Mouse (Mus musculus) liver, adult 2 months (tissue): ENCODE results near the gene Gm37240. TPM values are rescaled to one million over a fixed set of nuclear protein-coding genes. Genes with fewer than 3 reads are reported as not detected.

Experiments used
- DNase-seq: peaks from one replicate; pipeline ENCODE4 v3.0.0-alpha.2; 2011; ENCODE audit warnings: low read depth, low spot score; ENCODE audit errors: extremely low read depth
- H3K27ac ChIP-seq: fragments of 200-500 bp; replicated peaks from 2 replicates; pipeline ENCODE4 v1.5.1; 2012; ENCODE audit warnings: low read depth, mild to moderate bottlenecking, control low read depth, inconsistent platforms, low read length; ENCODE audit not compliant: insufficient read depth
- H3K27me3 ChIP-seq: fragments of 200-500 bp; 2 replicates; pipeline ENCODE4 v1.6.1; 2012; ENCODE audit warnings: mild to moderate bottlenecking, moderate library complexity, low read length, inconsistent platforms; ENCODE audit not compliant: control insufficient read depth, insufficient read depth
- H3K36me3 ChIP-seq: fragments of 200-500 bp; 2 replicates; pipeline ENCODE4 v1.6.1; 2012; ENCODE audit warnings: low read length, inconsistent platforms; ENCODE audit not compliant: control insufficient read depth, insufficient read depth
- H3K4me1 ChIP-seq: fragments of 200-500 bp; 2 replicates; pipeline ENCODE4 v1.6.1; 2011; ENCODE audit warnings: low read length; ENCODE audit not compliant: control insufficient read depth, insufficient read depth
- H3K4me3 ChIP-seq: fragments of 200-500 bp; 2 replicates; pipeline ENCODE4 v1.5.1; 2011; ENCODE audit warnings: low read depth, mild to moderate bottlenecking, control low read depth, low read length, moderate library complexity; ENCODE audit not compliant: insufficient read depth
- H3K79me2 ChIP-seq: fragments of 200-500 bp; 2 replicates; pipeline ENCODE4 v1.6.1; 2012; ENCODE audit warnings: inconsistent platforms, mild to moderate bottlenecking, low read length, moderate library complexity; ENCODE audit not compliant: control insufficient read depth, insufficient read depth
- H3K9ac ChIP-seq: fragments of 200-500 bp; 2 replicates; pipeline ENCODE4 v1.6.1; 2012; ENCODE audit warnings: low read depth, mild to moderate bottlenecking, control low read depth, inconsistent platforms, low read length
- CTCF ChIP-seq: fragments of 200-500 bp; IDR thresholded peaks from 2 replicates; pipeline ENCODE4 v1.5.1; 2011; ENCODE audit warnings: low read depth, low read length, control low read depth
- POLR2A ChIP-seq: fragments of 200-500 bp; IDR thresholded peaks from 2 replicates; pipeline ENCODE4 v1.6.1; 2011; ENCODE audit warnings: low read length, control low read depth; ENCODE audit not compliant: insufficient read depth; ENCODE audit errors: extremely low read depth
- WGBS: fragments of 180-500 bp; shearing (Covaris S2); methylation state at CpG from one replicate; pipeline ENCODE4 v1.1.7; 2018; 5-methylcytosine and 5-hydroxymethylcytosine counted together
- polyA plus RNA-seq: library from polyadenylated mRNA; depleted of rRNA; stranded (reverse); fragments of >200 nt; gene quantifications from 2 replicates; pipeline ENCODE4 v1.2.3, GENCODE M21; 2012
- total RNA-seq: library from RNA; depleted of rRNA; stranded (reverse); fragments of >200 nt; gene quantifications from 2 replicates; pipeline ENCODE4 v1.2.3, GENCODE M21; 2014

Gm37240 gene
- total and polyA plus RNA-seq, 2 experiments, result 2.2 to 6.9 TPM

DNA sequence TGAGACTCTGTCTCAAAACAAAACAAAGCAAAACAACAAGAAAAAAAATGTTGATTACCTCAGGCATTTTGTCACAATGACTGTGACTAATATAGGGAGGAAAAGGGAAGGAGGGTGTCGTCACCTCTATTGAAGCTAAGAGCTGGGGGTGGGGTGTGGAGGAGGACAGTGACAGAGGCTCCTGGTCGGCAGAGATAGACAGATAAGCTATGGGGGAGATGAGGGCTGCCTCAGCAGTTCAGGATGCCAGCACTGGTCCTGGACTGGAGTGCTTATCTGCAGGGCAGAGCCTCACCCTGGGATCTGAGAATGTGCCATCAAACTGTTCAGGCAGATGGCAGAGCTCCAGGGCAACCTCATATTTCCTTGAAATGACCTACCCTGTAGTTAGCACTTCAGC lies 1115.3 kb downstream of the Gm37240 start:
- WGBS, result 53% methylated on average over 2 of the region's 2 CpGs
- TF ChIP-seq CTCF (no peak), POLR2A (no peak)
- Histone ChIP-seq H3K27ac (no peak overlapping the region), H3K9ac (no peak overlapping the region), H3K4me3 (no peak overlapping the region), H3K36me3 (no peaks in the 10 kb centered on the region), H3K79me2 (no peaks in the 10 kb centered on the region), H3K4me1 (peaks cover 3% of the 10 kb centered on the region), H3K27me3 (no peaks in the 10 kb centered on the region)
- peak; percentile 16 for DNase-seq

- Histone ChIP-seq H3K27ac (no peak overlapping the region), H3K9ac (no peak overlapping the region), H3K36me3 (no peaks in the 10 kb centered on the region), H3K79me2 (no peaks in the 10 kb centered on the region), H3K4me1 (peaks cover 3% of the 10 kb centered on the region), H3K27me3 (no peaks in the 10 kb centered on the region), H3K4me3 (no peak overlapping the region)
- 89% methylated on average over 6 of the region's 6 CpGs for WGBS
- TF ChIP-seq CTCF (no peak), POLR2A (no peak)
- DNase-seq, result no peak
Measured at GRCm38 (mm10) chr3:84770518-84770917, 1116.8 kb downstream of the Gm37240 start.

DNA sequence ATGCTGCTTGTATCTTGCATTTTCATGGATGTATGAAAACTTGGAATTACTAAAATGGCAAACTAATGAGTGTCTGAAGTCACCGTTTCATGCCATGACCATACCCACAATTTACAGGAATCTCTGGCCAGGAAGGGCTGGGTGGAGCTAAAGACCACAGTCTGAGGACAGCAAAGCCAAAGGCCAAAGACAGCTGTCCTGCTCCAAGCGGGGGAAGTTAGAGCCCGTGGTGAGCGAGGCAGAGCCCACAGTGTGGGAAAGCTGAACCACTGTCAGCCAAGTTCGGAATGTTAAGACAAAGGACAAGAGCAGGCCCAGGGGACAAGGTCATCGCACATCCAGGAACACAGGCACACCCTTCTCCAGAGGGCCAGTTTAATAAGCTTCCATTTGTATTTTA lies 1117.9 kb downstream of the Gm37240 start:
- Histone ChIP-seq H3K27me3 (no peaks in the 10 kb centered on the region), H3K4me1 (no peaks in the 10 kb centered on the region; the same call in 1 of the 2 replicates), H3K9ac (no peak overlapping the region), H3K79me2 (no peaks in the 10 kb centered on the region), H3K4me3 (no peak overlapping the region), H3K36me3 (no peaks in the 10 kb centered on the region), H3K27ac (no peak overlapping the region)
- no peak for DNase-seq
- 84% methylated on average over 6 of the region's 6 CpGs for WGBS
- TF ChIP-seq CTCF (no peak), POLR2A (no peak)

GRCm38 (mm10) chr3:84768940-84769339 lies 1118.4 kb downstream of the Gm37240 start:
- H3K9ac ChIP-seq, result no peak overlapping the region
- H3K27me3 ChIP-seq, result no peaks in the 10 kb centered on the region
- no peaks in the 10 kb centered on the region for H3K36me3 ChIP-seq
- 92% methylated on average over 4 of the region's 4 CpGs for WGBS
- no peak overlapping the region for H3K27ac ChIP-seq
- TF ChIP-seq CTCF, result no peak
- no peak for TF ChIP-seq POLR2A
- H3K79me2 ChIP-seq, result no peaks in the 10 kb centered on the region
- no peak for DNase-seq
- H3K4me3 ChIP-seq, result no peak overlapping the region
- H3K4me1 ChIP-seq, result no peaks in the 10 kb centered on the region; the same call in 1 of the 2 replicates

DNA sequence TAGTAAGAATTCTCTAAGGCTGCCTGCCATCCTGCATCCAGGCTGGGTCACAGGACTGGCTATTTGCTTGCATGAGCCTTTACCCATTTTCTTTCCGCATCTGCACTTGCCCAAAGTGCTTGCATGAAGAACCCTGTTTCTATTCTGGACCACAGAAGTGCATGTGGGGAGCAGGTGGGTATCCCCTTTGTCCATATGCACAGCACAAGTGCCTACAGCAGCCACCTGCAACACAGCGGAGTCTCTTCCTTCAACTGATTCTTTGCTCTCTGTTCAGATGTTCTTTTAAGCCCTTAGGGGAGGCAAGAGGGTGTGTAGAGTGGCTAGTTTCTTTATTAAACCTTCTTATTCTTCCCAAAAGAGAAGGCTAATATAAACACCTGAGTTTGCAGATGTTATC lies 1133.5 kb downstream of the Gm37240 start:
- no peak for TF ChIP-seq CTCF
- TF ChIP-seq POLR2A, result no peak
- DNase-seq, result no peak
- no peak overlapping the region for H3K9ac ChIP-seq
- no peaks in the 10 kb centered on the region for H3K27me3 ChIP-seq
- no peak overlapping the region for H3K27ac ChIP-seq
- 95% methylated on average over 2 of the region's 2 CpGs for whole genome bisulfite sequencing
- H3K79me2 ChIP-seq, result no peaks in the 10 kb centered on the region
- no peak overlapping the region for H3K4me3 ChIP-seq
- no peaks in the 10 kb centered on the region for H3K36me3 ChIP-seq
- H3K4me1 ChIP-seq, result no peaks in the 10 kb centered on the region

DNA sequence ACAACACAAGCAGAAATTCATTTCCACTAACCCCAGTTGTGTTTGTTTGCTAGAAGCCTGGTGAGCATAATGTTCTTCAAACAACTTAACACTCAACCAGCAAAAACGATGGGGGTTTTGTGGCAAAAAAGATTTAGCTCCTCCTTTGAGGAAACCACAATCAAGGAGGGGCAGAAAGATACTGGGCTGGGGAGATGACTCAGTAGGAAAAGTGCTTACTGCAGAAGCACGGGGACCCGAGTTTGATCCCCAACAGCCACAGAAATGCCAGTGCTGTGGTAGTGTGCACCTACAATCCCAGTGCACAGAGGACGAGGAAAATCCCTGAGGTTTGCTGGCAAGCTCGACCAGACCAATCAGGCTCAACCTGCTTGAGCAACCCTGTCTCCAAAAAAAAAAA lies 1138.1 kb downstream of the Gm37240 start:
- H3K9ac ChIP-seq, result no peak overlapping the region
- no peak for DNase-seq
- H3K4me1 ChIP-seq, result no peaks in the 10 kb centered on the region
- H3K4me3 ChIP-seq, result no peak overlapping the region
- H3K27ac ChIP-seq, result no peak overlapping the region
- no peaks in the 10 kb centered on the region for H3K27me3 ChIP-seq
- no peak for TF ChIP-seq CTCF
- TF ChIP-seq POLR2A, result no peak
- no peaks in the 10 kb centered on the region for H3K79me2 ChIP-seq
- 54% methylated on average over 5 of the region's 5 CpGs for WGBS
- H3K36me3 ChIP-seq, result no peaks in the 10 kb centered on the region
